29 mouse cellular contexts compared by ENCODE assay signal in genomic region chr7:55780011-55780410, GRCm38 (mm10). TPM values are rescaled to one million over a fixed set of nuclear protein-coding genes. Genes with fewer than 3 reads are reported as not detected.
DNase-seq lines count a peak whose midpoint lies in the region; ATAC-seq and TF ChIP-seq lines count a peak whose summit lies in the region.
"Had no signal": no experiment of that assay in that cellular context is flagged by ENCODE, and none has a peak within 500 bp of the region (broad histone marks: within the 10 kb centered on the region; RNA-seq: fewer than 3 reads in every experiment).

No protein-coding gene starts in this region.

- peak; percentile 27 for DNase-seq in adrenal gland, adult 2 months
- no peak for DNase-seq in adrenal gland, postnatal 4 days (ENCODE audit: low spot score in 2 of 2)
- peak; percentile 12 to 19 for DNase-seq in cerebellum, postnatal 14 days
- DNase-seq in cerebellum, adult 11 months = no peak
- no peak for DNase-seq in kidney, postnatal 36 days
- DNase-seq in midbrain, embryonic 14.5 days = peak; percentile 12
- no peak for DNase-seq in midbrain, postnatal 0 days (ENCODE audit: low spot score)
- DNase-seq: cerebellum, adult 8-10 months; gastrocnemius, postnatal 14 days; left cerebral cortex, postnatal 4 days; liver, postnatal 0 days; lung, postnatal 10 days; right cerebral cortex, adult 18-20 months; thymus, adult 18-20 months; thymus, postnatal 25 days had no signal

- TF ChIP-seq CTCF in midbrain, postnatal 0 days (IDR thresholded peaks at IDR 0.05) = no peak

- no peaks in the 10 kb centered on the region for H3K36me3 ChIP-seq in kidney, embryonic 16.5 days (ENCODE audit: insufficient read depth, low read length)
- no peaks in the 10 kb centered on the region for H3K36me3 ChIP-seq in midbrain, embryonic 14.5 days (ENCODE audit: control insufficient read depth, insufficient read depth, low read length)
- no peaks in the 10 kb centered on the region for H3K36me3 ChIP-seq in midbrain, postnatal 0 days (ENCODE audit: insufficient read depth, low read length)
- H3K36me3 ChIP-seq: embryonic facial prominence, embryonic 15.5 days; G1E; heart, embryonic 10.5 days; heart, embryonic 15.5 days; liver, embryonic 12.5 days; midbrain, embryonic 13.5 days had no signal

- no peak overlapping the region for H3K9ac ChIP-seq in kidney, embryonic 16.5 days (replicated peaks; ENCODE audit: low read length)
- no peak overlapping the region for H3K9ac ChIP-seq in midbrain, embryonic 14.5 days (replicated peaks; ENCODE audit: low read length)
- H3K9ac ChIP-seq in midbrain, postnatal 0 days (replicated peaks; ENCODE audit: low read length, poor library complexity, severe bottlenecking) = no peak overlapping the region
- H3K9ac ChIP-seq: embryonic facial prominence, embryonic 15.5 days; forebrain, embryonic 13.5 days; heart, embryonic 15.5 days; liver, embryonic 12.5 days; liver, postnatal 0 days; midbrain, embryonic 13.5 days had no signal

- no peak overlapping the region for H3K4me3 ChIP-seq in kidney, embryonic 16.5 days (ENCODE audit: low read length)
- H3K4me3 ChIP-seq in midbrain, embryonic 14.5 days (replicated peaks; ENCODE audit: low read depth, low read length) = no peak overlapping the region
- H3K4me3 ChIP-seq in midbrain, postnatal 0 days (ENCODE audit: low read depth, low read length) = no peak overlapping the region
- H3K4me3 ChIP-seq: embryonic facial prominence, embryonic 15.5 days; forebrain, embryonic 13.5 days; heart, embryonic 10.5 days; heart, embryonic 15.5 days; liver, embryonic 12.5 days; midbrain, embryonic 13.5 days had no signal

- no peaks in the 10 kb centered on the region for H3K27me3 ChIP-seq in kidney, embryonic 16.5 days (ENCODE audit: insufficient read depth, low read length)
- no peaks in the 10 kb centered on the region for H3K27me3 ChIP-seq in midbrain, embryonic 14.5 days (ENCODE audit: control insufficient read depth, insufficient read depth, low read length)
- no peaks in the 10 kb centered on the region for H3K27me3 ChIP-seq in midbrain, postnatal 0 days (ENCODE audit: insufficient read depth, low read length)
- H3K27me3 ChIP-seq: embryonic facial prominence, embryonic 15.5 days; forebrain, embryonic 13.5 days; heart, embryonic 15.5 days; liver, embryonic 12.5 days; midbrain, embryonic 13.5 days; Patski had no signal

- H3K9me3 ChIP-seq in kidney, embryonic 16.5 days (ENCODE audit: low read length) = no peaks in the 10 kb centered on the region
- no peaks in the 10 kb centered on the region for H3K9me3 ChIP-seq in midbrain, embryonic 14.5 days (ENCODE audit: control insufficient read depth, low read length)
- H3K9me3 ChIP-seq in midbrain, postnatal 0 days (ENCODE audit: low read length) = no peaks in the 10 kb centered on the region
- H3K9me3 ChIP-seq: embryonic facial prominence, embryonic 15.5 days; forebrain, embryonic 13.5 days; G1E; heart, embryonic 10.5 days; heart, embryonic 15.5 days; liver, embryonic 12.5 days; midbrain, embryonic 13.5 days had no signal

- H3K27ac ChIP-seq in kidney, embryonic 16.5 days (ENCODE audit: low read length) = no peak overlapping the region
- H3K27ac ChIP-seq in midbrain, embryonic 14.5 days (replicated peaks; ENCODE audit: low read depth, low read length) = no peak overlapping the region
- H3K27ac ChIP-seq in midbrain, postnatal 0 days (ENCODE audit: low read depth, low read length) = no peak overlapping the region
- H3K27ac ChIP-seq: embryonic facial prominence, embryonic 15.5 days; forebrain, embryonic 13.5 days; heart, embryonic 10.5 days; heart, embryonic 15.5 days; liver, embryonic 12.5 days; macrophage; midbrain, embryonic 13.5 days; stomach, postnatal 0 days had no signal

- H3K4me2 ChIP-seq in kidney, embryonic 16.5 days (replicated peaks; ENCODE audit: low read depth, low read length) = no peak overlapping the region
- H3K4me2 ChIP-seq in midbrain, embryonic 14.5 days (ENCODE audit: low read length) = no peak overlapping the region
- H3K4me2 ChIP-seq in midbrain, postnatal 0 days (ENCODE audit: low read depth, low read length, poor library complexity, severe bottlenecking) = no peak overlapping the region
- H3K4me2 ChIP-seq: embryonic facial prominence, embryonic 15.5 days; forebrain, embryonic 13.5 days; heart, embryonic 15.5 days; liver, embryonic 12.5 days; midbrain, embryonic 13.5 days had no signal

- H3K4me1 ChIP-seq in kidney, embryonic 16.5 days (ENCODE audit: insufficient read depth, low read length) = no peaks in the 10 kb centered on the region
- H3K4me1 ChIP-seq in midbrain, embryonic 14.5 days (ENCODE audit: control insufficient read depth, insufficient read depth, low read length) = no peaks in the 10 kb centered on the region
- no peaks in the 10 kb centered on the region for H3K4me1 ChIP-seq in midbrain, postnatal 0 days (ENCODE audit: insufficient read depth, low read length)
- H3K4me1 ChIP-seq: embryonic facial prominence, embryonic 15.5 days; forebrain, embryonic 13.5 days; heart, embryonic 10.5 days; heart, embryonic 15.5 days; liver, embryonic 12.5 days; midbrain, embryonic 13.5 days had no signal

- 46% methylated on average over 4 of the region's 4 CpGs for WGBS in kidney, embryonic 16.5 days
- WGBS in midbrain, embryonic 14.5 days = 65% methylated on average over 4 of the region's 4 CpGs
- WGBS in midbrain, postnatal 0 days = 53% methylated on average over 4 of the region's 4 CpGs

- ATAC-seq in kidney, embryonic 16.5 days (ENCODE audit: low FRiP score, low TSS enrichment) = 0 out of 2 replicates have a peak, but pooled peaks have one; percentile 31
- ATAC-seq in midbrain, embryonic 14.5 days (ENCODE audit: low FRiP score, low TSS enrichment) = no peak
- no peak for ATAC-seq in midbrain, postnatal 0 days (ENCODE audit: low FRiP score)
- ATAC-seq: forebrain, embryonic 13.5 days; intestine, embryonic 16.5 days; liver, embryonic 12.5 days; liver, postnatal 0 days; midbrain, embryonic 13.5 days; Patski had no signal

RNA-seq across cellular contexts. Expression of gene Siglech, which starts 12.0 kb away (rescaled TPM):
- total RNA-seq in adrenal gland, adult 2 months (2021) = 1 to 10 TPM in 1 of 2 experiments, under 1 TPM in 1; 0.46 to 1.4 TPM
- polyA plus RNA-seq in adrenal gland, adult 2 months (2012; rRNA removed) = 0.88 TPM in 2 replicates
- under 1 TPM in 1 of 2 experiments, not detected in 1; 0.28 TPM for total RNA-seq in adrenal gland, postnatal 4 days (2021)
- polyA plus RNA-seq in kidney, embryonic 16.5 days (2015; fragmentation: Nextera tagmentation; extraction: Ambion mirVana) = 0.40 TPM in 1 of 2 replicates, not detected in the other
- polyA plus RNA-seq in midbrain, embryonic 14.5 days (2014; fragmentation: Nextera tagmentation; extraction: Ambion mirVana) = 1.6 and 1.8 TPM in 2 replicates
- 2.2 and 4.4 TPM in 2 replicates for total RNA-seq in midbrain, postnatal 0 days (2014; rRNA removed)
- polyA plus RNA-seq in midbrain, postnatal 0 days (2015; fragmentation: Nextera tagmentation; extraction: Ambion mirVana) = 4.1 and 4.5 TPM in 2 replicates
- total RNA-seq: granulocyte monocyte progenitor cell, adult 5-6 weeks; megakaryocyte-erythroid progenitor cell, adult 5-6 weeks had no signal
- polyA plus RNA-seq: G1E; heart, embryonic 10.5 days; Patski had no signal

RNA-seq across cellular contexts. Expression of gene Tubgcp5, which starts 13.9 kb away (rescaled TPM):
- 10 to 100 TPM; 14.8 to 19.5 TPM for total RNA-seq in adrenal gland, adult 2 months (2021)
- 2.0 and 2.6 TPM in 2 replicates for polyA plus RNA-seq in adrenal gland, adult 2 months (2012; rRNA removed)
- total RNA-seq in adrenal gland, postnatal 4 days (2021) = 10 to 100 TPM; 35.3 to 40.4 TPM
- 27.6 and 36.4 TPM in 2 replicates for polyA plus RNA-seq in kidney, embryonic 16.5 days (2015; fragmentation: Nextera tagmentation; extraction: Ambion mirVana)
- polyA plus RNA-seq in midbrain, embryonic 14.5 days (2014; fragmentation: Nextera tagmentation; extraction: Ambion mirVana) = 25.5 and 39.5 TPM in 2 replicates
- total RNA-seq in midbrain, postnatal 0 days (2014; rRNA removed) = 17.8 and 27.3 TPM in 2 replicates
- polyA plus RNA-seq in midbrain, postnatal 0 days (2015; fragmentation: Nextera tagmentation; extraction: Ambion mirVana) = 21.5 and 21.6 TPM in 2 replicates

Comparison
In these comparisons a context has a peak if more than half of its experiments do, and no peak if none do; other contexts are left out.
1. DNase-seq: peak in adrenal gland, adult 2 months (single experiment), cerebellum, postnatal 14 days (2 of 2) and midbrain, embryonic 14.5 days (single experiment); none in adrenal gland, postnatal 4 days (0 of 2), cerebellum, adult 11 months (single experiment), kidney, postnatal 36 days (0 of 2) and midbrain, postnatal 0 days (single experiment).